Mouse (Mus musculus): ENCODE data around the gene Sbk3. TPM values are rescaled to one million over a fixed set of nuclear protein-coding genes. Genes with fewer than 3 reads are reported as not detected.

Sbk3 gene
- polyA plus RNA-seq, 1 experiment = 0.06 TPM

DNA sequence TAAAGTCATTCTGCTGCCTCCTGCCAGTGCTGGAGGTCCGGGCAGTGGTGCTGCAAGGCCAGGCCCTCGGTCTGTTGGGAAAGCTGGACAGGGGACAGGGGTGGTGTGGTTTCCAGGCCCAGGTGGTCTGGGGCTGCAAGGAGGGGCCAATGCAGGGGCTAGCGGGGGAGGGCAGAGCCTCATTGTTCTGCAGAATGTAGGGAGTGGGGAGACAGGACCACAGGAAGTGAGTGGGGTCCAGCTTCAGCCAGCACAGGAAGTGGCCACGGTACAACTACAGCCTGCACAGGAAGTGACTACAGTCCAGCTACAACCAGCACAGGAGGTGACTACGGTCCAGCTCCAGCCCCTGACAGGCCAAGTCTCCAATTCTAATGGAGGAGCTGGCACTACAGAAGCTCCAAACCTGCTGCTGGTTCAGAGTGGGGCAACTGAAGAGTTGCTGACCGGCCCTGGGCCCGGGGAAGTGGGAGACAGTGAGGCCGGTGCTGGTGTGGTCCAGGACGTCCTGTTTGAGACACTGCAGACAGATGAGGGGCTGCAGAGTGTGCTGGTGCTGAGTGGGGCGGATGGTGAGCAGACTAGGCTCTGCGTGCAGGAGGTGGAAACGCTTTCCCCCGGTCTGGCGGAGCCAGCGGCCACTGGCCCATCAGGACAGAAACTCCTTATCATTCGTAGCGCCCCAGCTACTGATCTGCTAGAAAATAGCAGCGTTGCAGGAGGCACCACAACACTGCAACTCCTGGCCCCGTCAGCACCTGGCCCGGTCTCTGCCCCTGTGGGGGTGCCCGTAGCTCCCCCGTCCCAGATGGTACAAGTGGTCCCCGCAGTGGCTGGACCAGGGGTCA is 49.8 kb downstream of the Sbk3 start:
- H3K27me3 ChIP-seq (ENCODE audit: control insufficient read depth, insufficient read depth, low read length) = peaks cover 11% of the 10 kb centered on the region
- TF ChIP-seq POLR2A (IDR thresholded peaks at IDR 0.05; ENCODE audit: low read depth, low read length) (no peak), CTCF (IDR thresholded peaks at IDR 0.05; ENCODE audit: extremely low read depth, insufficient read depth, insufficient read length, insufficient replicate concordance) (no peak)
- 67% methylated on average over 23 of the region's 23 CpGs for WGBS
- H3K36me3 ChIP-seq (ENCODE audit: control insufficient read depth, insufficient read depth, low read length) = peaks cover 27% of the 10 kb centered on the region
- no peak overlapping the region for H3K4me3 ChIP-seq (ENCODE audit: extremely low read depth, insufficient read depth, insufficient read length)
- DNase-seq (ENCODE audit: low read depth in 1 of 2, low spot score in 2 of 2) = no peak
- H3K27ac ChIP-seq (ENCODE audit: insufficient read depth, low read length) = no peak overlapping the region
- peaks cover 18% of the 10 kb centered on the region for H3K4me1 ChIP-seq (ENCODE audit: control insufficient read depth, insufficient read depth, insufficient read length)

DNA sequence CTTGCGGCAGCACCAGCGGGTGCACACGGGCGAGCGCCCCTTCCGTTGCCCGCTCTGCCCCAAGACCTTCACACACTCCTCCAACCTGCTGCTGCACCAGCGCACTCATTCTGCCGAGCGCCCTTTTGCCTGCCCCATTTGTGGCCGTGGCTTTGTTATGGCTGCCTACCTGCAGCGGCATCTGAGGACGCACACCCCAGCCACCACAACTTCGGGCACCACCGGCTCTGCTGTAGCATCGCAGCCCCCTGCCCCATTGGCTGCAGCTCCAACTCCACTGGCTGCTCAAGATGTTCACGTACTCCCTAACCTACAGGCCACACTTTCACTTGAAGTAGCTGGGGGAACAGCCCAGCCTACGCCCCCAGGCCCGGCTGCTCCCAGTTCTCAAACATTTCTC is 50.5 kb downstream of the Sbk3 start:
- no peak for DNase-seq (ENCODE audit: low read depth in 1 of 2, low spot score in 2 of 2)
- TF ChIP-seq CTCF (IDR thresholded peaks at IDR 0.05; ENCODE audit: extremely low read depth, insufficient read depth, insufficient read length, insufficient replicate concordance) (no peak), POLR2A (IDR thresholded peaks at IDR 0.05; ENCODE audit: low read depth, low read length) (no peak)
- Histone ChIP-seq H3K36me3 (ENCODE audit: control insufficient read depth, insufficient read depth, low read length) (peaks cover 27% of the 10 kb centered on the region), H3K4me1 (ENCODE audit: control insufficient read depth, insufficient read depth, insufficient read length) (peaks cover 18% of the 10 kb centered on the region), H3K4me3 (ENCODE audit: extremely low read depth, insufficient read depth, insufficient read length) (no peak overlapping the region), H3K27ac (ENCODE audit: insufficient read depth, low read length) (no peak overlapping the region), H3K27me3 (ENCODE audit: control insufficient read depth, insufficient read depth, low read length) (peaks cover 11% of the 10 kb centered on the region)
- WGBS = 95% methylated on average over 19 of the region's 19 CpGs

DNA sequence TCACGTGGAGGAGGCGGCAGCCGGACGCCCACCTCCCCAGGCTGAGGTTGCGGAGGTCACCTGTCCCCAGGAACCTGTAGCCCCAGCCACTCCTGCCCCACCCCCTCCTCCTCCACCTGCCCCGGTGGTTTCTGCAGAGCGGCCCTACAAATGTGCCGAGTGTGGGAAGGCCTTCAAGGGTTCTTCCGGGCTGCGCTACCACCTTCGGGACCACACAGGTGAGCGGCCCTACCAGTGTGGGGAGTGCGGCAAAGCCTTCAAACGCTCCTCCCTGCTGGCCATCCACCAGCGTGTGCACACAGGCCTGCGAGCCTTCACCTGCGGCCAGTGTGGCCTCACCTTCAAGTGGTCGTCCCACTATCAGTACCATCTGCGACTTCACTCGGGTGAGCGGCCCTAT is 51.0 kb downstream of the Sbk3 start:
- TF ChIP-seq CTCF (IDR thresholded peaks at IDR 0.05; ENCODE audit: extremely low read depth, insufficient read depth, insufficient read length, insufficient replicate concordance) (no peak), POLR2A (IDR thresholded peaks at IDR 0.05; ENCODE audit: low read depth, low read length) (no peak)
- Histone ChIP-seq H3K27ac (ENCODE audit: insufficient read depth, low read length) (no peak overlapping the region), H3K27me3 (ENCODE audit: control insufficient read depth, insufficient read depth, low read length) (peaks cover 11% of the 10 kb centered on the region), H3K36me3 (ENCODE audit: control insufficient read depth, insufficient read depth, low read length) (peaks cover 27% of the 10 kb centered on the region), H3K4me3 (ENCODE audit: extremely low read depth, insufficient read depth, insufficient read length) (no peak overlapping the region), H3K4me1 (ENCODE audit: control insufficient read depth, insufficient read depth, insufficient read length) (peaks cover 18% of the 10 kb centered on the region)
- no peak for DNase-seq (ENCODE audit: low read depth in 1 of 2, low spot score in 2 of 2)
- 98% methylated on average over 21 of the region's 21 CpGs for WGBS

DNA sequence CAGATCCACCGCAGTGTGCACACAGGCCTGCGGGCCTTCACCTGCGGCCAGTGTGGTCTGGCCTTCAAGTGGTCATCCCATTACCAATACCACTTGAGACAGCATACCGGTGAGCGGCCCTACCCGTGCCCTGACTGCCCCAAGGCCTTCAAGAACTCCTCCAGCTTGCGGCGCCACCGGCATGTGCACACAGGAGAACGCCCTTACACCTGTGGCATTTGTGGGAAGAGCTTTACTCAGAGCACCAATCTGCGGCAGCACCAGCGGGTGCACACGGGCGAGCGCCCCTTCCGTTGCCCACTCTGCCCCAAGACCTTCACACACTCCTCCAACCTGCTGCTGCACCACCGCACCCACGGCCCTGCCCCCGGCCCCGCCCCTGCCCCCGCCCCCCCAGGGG is 51.9 kb downstream of the Sbk3 start:
- Histone ChIP-seq H3K4me3 (ENCODE audit: extremely low read depth, insufficient read depth, insufficient read length) (no peak overlapping the region), H3K4me1 (ENCODE audit: control insufficient read depth, insufficient read depth, insufficient read length) (peaks cover 20% of the 10 kb centered on the region), H3K36me3 (ENCODE audit: control insufficient read depth, insufficient read depth, low read length) (peaks cover 27% of the 10 kb centered on the region), H3K27ac (ENCODE audit: insufficient read depth, low read length) (no peak overlapping the region), H3K27me3 (ENCODE audit: control insufficient read depth, insufficient read depth, low read length) (peaks cover 9% of the 10 kb centered on the region)
- TF ChIP-seq CTCF (IDR thresholded peaks at IDR 0.05; ENCODE audit: extremely low read depth, insufficient read depth, insufficient read length, insufficient replicate concordance) (no peak), POLR2A (IDR thresholded peaks at IDR 0.05; ENCODE audit: low read depth, low read length) (no peak)
- no peak for DNase-seq (ENCODE audit: low read depth in 1 of 2, low spot score in 2 of 2)
- 97% methylated on average over 21 of the region's 21 CpGs for WGBS

DNA sequence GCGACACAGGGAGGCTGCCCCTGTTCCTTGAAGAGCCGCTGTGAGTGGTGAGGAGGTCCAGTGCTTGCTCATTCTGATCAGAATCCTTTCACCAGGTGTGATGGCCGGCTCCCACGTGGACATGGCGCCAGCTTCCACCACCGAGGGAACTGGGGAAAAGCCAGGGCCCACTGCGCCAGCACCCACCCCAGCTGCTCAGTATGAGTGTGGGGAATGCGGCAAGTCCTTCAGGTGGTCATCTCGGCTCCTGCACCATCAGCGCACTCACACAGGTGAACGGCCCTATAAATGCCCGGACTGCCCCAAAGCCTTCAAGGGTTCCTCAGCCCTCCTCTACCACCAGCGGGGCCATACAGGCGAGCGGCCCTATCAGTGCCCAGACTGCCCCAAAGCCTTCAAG is 52.3 kb downstream of the Sbk3 start:
- 96% methylated on average over 15 of the region's 15 CpGs for WGBS
- Histone ChIP-seq H3K4me3 (ENCODE audit: extremely low read depth, insufficient read depth, insufficient read length) (no peak overlapping the region), H3K36me3 (ENCODE audit: control insufficient read depth, insufficient read depth, low read length) (peaks cover 27% of the 10 kb centered on the region), H3K4me1 (ENCODE audit: control insufficient read depth, insufficient read depth, insufficient read length) (peaks cover 16% of the 10 kb centered on the region; the same call in 1 of the 2 replicates), H3K27me3 (ENCODE audit: control insufficient read depth, insufficient read depth, low read length) (peaks cover 6% of the 10 kb centered on the region), H3K27ac (ENCODE audit: insufficient read depth, low read length) (no peak overlapping the region)
- DNase-seq (ENCODE audit: low read depth in 1 of 2, low spot score in 2 of 2) = no peak
- TF ChIP-seq POLR2A (IDR thresholded peaks at IDR 0.05; ENCODE audit: low read depth, low read length) = no peak
- TF ChIP-seq CTCF (IDR thresholded peaks at IDR 0.05; ENCODE audit: extremely low read depth, insufficient read depth, insufficient read length, insufficient replicate concordance) = no peak

DNA sequence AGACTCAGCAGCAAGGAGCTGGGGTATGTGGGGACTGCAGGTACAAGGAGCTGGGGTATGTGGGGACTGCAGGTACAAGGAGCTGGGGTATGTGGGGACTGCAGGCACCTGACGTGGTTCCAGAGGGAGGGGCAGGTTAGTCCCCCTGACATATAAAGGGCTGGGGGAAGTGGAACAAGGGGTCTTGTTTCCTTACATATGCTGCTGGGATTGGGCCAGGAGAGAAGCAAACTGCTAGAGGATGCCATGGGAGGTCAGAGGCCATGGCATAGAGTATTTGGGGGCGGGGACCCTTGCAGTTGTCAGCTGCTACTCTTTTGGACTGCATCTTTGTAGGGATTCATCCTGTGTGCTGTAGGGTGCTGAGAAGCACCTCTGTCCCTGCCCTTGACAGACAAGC is 53.5 kb downstream of the Sbk3 start:
- WGBS = 94% methylated on average over 2 of the region's 2 CpGs
- peaks cover 6% of the 10 kb centered on the region; the same call in 1 of the 2 replicates for H3K4me1 ChIP-seq (ENCODE audit: control insufficient read depth, insufficient read depth, insufficient read length)
- no peak for DNase-seq (ENCODE audit: low read depth in 1 of 2, low spot score in 2 of 2)
- H3K27me3 ChIP-seq (ENCODE audit: control insufficient read depth, insufficient read depth, low read length) = no peaks in the 10 kb centered on the region
- no peak overlapping the region for H3K4me3 ChIP-seq (ENCODE audit: extremely low read depth, insufficient read depth, insufficient read length)
- no peak overlapping the region for H3K27ac ChIP-seq (ENCODE audit: insufficient read depth, low read length)
- TF ChIP-seq CTCF (IDR thresholded peaks at IDR 0.05; ENCODE audit: extremely low read depth, insufficient read depth, insufficient read length, insufficient replicate concordance) (no peak), POLR2A (IDR thresholded peaks at IDR 0.05; ENCODE audit: low read depth, low read length) (no peak)
- peaks cover 27% of the 10 kb centered on the region for H3K36me3 ChIP-seq (ENCODE audit: control insufficient read depth, insufficient read depth, low read length)

All from spleen, adult 2 months (tissue).